Mouse (Mus musculus): ENCODE data around the gene Klhl3. TPM values are rescaled to one million over a fixed set of nuclear protein-coding genes. Genes with fewer than 3 reads are reported as not detected.

Gene Klhl3
- polyA plus RNA-seq, 1 experiment from 2014 or later: 3.2 TPM

DNA sequence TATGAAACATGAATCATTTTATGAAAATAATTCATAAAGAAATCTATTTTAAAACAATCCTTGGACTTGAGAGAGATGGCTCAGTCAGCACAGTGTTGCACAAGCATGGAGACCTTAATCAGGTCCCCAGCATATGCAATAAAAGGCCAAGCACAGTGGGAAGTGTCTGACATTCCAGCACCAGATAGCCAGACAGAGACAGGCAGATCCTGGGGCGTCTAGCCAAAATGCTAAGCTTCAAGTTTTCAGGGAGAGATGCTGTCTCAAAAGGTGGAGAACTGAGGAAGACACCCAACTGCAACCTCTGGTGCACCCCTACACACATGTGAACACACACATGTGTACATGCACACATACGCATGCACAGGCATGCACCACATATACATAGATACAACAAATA lies 153.1 kb downstream of the Klhl3 start:
- H3K4me1 ChIP-seq: 0 out of 2 replicates have a peak, but pooled peaks cover 2% of the 10 kb centered on the region
- H3K36me3 ChIP-seq: no peaks in the 10 kb centered on the region

GRCm38 (mm10) chr13:57959806-57960205 lies 153.6 kb downstream of the Klhl3 start:
- 78% methylated on average over 5 of the region's 5 CpGs for WGBS
- Histone ChIP-seq H3K27ac (no peak overlapping the region), H3K36me3 (no peaks in the 10 kb centered on the region), H3K27me3 (ENCODE audit: low read depth, poor library complexity, severe bottlenecking) (no peaks in the 10 kb centered on the region), H3K4me3 (no peak overlapping the region), H3K9me3 (replicated peaks) (no peaks in the 10 kb centered on the region), H3K4me1 (peaks cover 7% of the 10 kb centered on the region; the same call in 1 of the 2 replicates)
- DNase-seq (ENCODE audit: low spot score): no peak

More for the DNA sequence above, 153.1 kb downstream of the Klhl3 start:
- Histone ChIP-seq H3K27ac (no peak overlapping the region), H3K27me3 (ENCODE audit: low read depth, poor library complexity, severe bottlenecking) (no peaks in the 10 kb centered on the region), H3K9me3 (replicated peaks) (no peaks in the 10 kb centered on the region), H3K4me3 (no peak overlapping the region)
- no peak for DNase-seq (ENCODE audit: low spot score)
- 85% methylated on average over 2 of the region's 2 CpGs for WGBS

MicroRNA genes within 50 kb of the gene (microRNA counts, 519-probe panel; counts per million panel counts)
- microRNA mmu-miR-874: 684 counts per million, percentile 72 among the panel's probes with 10 or more counts

Small RNA genes lying within 50 kb of the gene (microRNA-seq; reads per million reads assigned to microRNA genes)
- 133 reads per million, percentile 51 among the genes with 10 or more reads in this experiment for gene Mir874

Other genes with a start within 250 kb of the Klhl3 start
- 0.67 and 0.93 TPM in 2 replicates for gene Spock1, start 205.3 kb downstream of the Klhl3 start, polyA plus RNA-seq (2016; fragmentation: Nextera tagmentation; extraction: Ambion mirVana)
- gene Hnrnpa0, start 15.0 kb upstream of the Klhl3 start, polyA plus RNA-seq (2016; fragmentation: Nextera tagmentation; extraction: Ambion mirVana): 33.3 and 35.3 TPM in 2 replicates
- 36.1 and 37.7 TPM in 2 replicates for gene Idnk, start 44.1 kb upstream of the Klhl3 start, polyA plus RNA-seq (2016; fragmentation: Nextera tagmentation; extraction: Ambion mirVana)
- 153 and 158 TPM in 2 replicates for gene Ubqln1, start 102.1 kb upstream of the Klhl3 start, polyA plus RNA-seq (2016; fragmentation: Nextera tagmentation; extraction: Ambion mirVana)
- gene Gkap1, start 162.1 kb upstream of the Klhl3 start, polyA plus RNA-seq (2016; fragmentation: Nextera tagmentation; extraction: Ambion mirVana): 10.6 and 12.8 TPM in 2 replicates
- gene Kif27, start 245.5 kb upstream of the Klhl3 start, polyA plus RNA-seq (2016; fragmentation: Nextera tagmentation; extraction: Ambion mirVana): 0.58 and 0.78 TPM in 2 replicates